Mouse (Mus musculus): ENCODE measurements around the gene Herc4. TPM values are rescaled to one million over a fixed set of nuclear protein-coding genes. Genes with fewer than 3 reads are reported as not detected.

Herc4 gene
- polyA plus RNA-seq, 1 experiment from 2014 or later = 46.0 TPM

GRCm38 (mm10) chr10:63272401-63272800 lies 28.8 kb downstream of the Herc4 start:
- H3K4me2 ChIP-seq (ENCODE audit: low read depth) = no peak overlapping the region
- no peak overlapping the region for H3K4me3 ChIP-seq (ENCODE audit: low read depth, low read length)
- no peaks in the 10 kb centered on the region for H3K4me1 ChIP-seq (ENCODE audit: control insufficient read depth, insufficient read depth, low read length)
- no peak overlapping the region for H3K9ac ChIP-seq (ENCODE audit: low read length)
- ATAC-seq (ENCODE audit: insufficient read depth, low FRiP score, low TSS enrichment) = no peak
- DNase-seq (ENCODE audit: low spot score) = no peak
- H3K36me3 ChIP-seq (ENCODE audit: control insufficient read depth, insufficient read depth, low read length) = no peaks in the 10 kb centered on the region
- no peaks in the 10 kb centered on the region for H3K9me3 ChIP-seq (ENCODE audit: control insufficient read depth, low read length)
- no peak overlapping the region for H3K27ac ChIP-seq (ENCODE audit: low read depth, low read length)
- no peaks in the 10 kb centered on the region for H3K27me3 ChIP-seq (ENCODE audit: control insufficient read depth, insufficient read depth, low read length)

- 92% methylated on average over 5 of the region's 5 CpGs for WGBS
- DNase-seq (ENCODE audit: low spot score) (no peak), ATAC-seq (ENCODE audit: insufficient read depth, low FRiP score, low TSS enrichment) (no peak)
- Histone ChIP-seq H3K4me2 (ENCODE audit: low read depth) (no peak overlapping the region), H3K27me3 (ENCODE audit: control insufficient read depth, insufficient read depth, low read length) (no peaks in the 10 kb centered on the region), H3K9ac (ENCODE audit: low read length) (no peak overlapping the region), H3K4me3 (ENCODE audit: low read depth, low read length) (no peak overlapping the region), H3K27ac (ENCODE audit: low read depth, low read length) (no peak overlapping the region), H3K9me3 (ENCODE audit: control insufficient read depth, low read length) (no peaks in the 10 kb centered on the region), H3K36me3 (ENCODE audit: control insufficient read depth, insufficient read depth, low read length) (no peaks in the 10 kb centered on the region), H3K4me1 (ENCODE audit: control insufficient read depth, insufficient read depth, low read length) (no peaks in the 10 kb centered on the region)
Observed at GRCm38 (mm10) chr10:63272868-63273267, 29.3 kb downstream of the Herc4 start.

- Histone ChIP-seq H3K27ac (ENCODE audit: low read depth, low read length) (no peak overlapping the region), H3K9me3 (ENCODE audit: control insufficient read depth, low read length) (no peaks in the 10 kb centered on the region), H3K27me3 (ENCODE audit: control insufficient read depth, insufficient read depth, low read length) (no peaks in the 10 kb centered on the region), H3K4me3 (ENCODE audit: low read depth, low read length) (no peak overlapping the region), H3K4me1 (ENCODE audit: control insufficient read depth, insufficient read depth, low read length) (no peaks in the 10 kb centered on the region), H3K4me2 (ENCODE audit: low read depth) (no peak overlapping the region), H3K36me3 (ENCODE audit: control insufficient read depth, insufficient read depth, low read length) (no peaks in the 10 kb centered on the region; the same call in none of the 2 replicates), H3K9ac (ENCODE audit: low read length) (no peak overlapping the region)
- DNase-seq (ENCODE audit: low spot score) = no peak
- ATAC-seq (ENCODE audit: insufficient read depth, low FRiP score, low TSS enrichment) = no peak
- WGBS = 97% methylated on average over 3 of the region's 3 CpGs
Observed at GRCm38 (mm10) chr10:63277010-63277409, 33.4 kb downstream of the Herc4 start.

- DNase-seq (ENCODE audit: low spot score) (no peak), ATAC-seq (ENCODE audit: insufficient read depth, low FRiP score, low TSS enrichment) (no peak)
- no peaks in the 10 kb centered on the region; the same call in none of the 2 replicates for H3K36me3 ChIP-seq (ENCODE audit: control insufficient read depth, insufficient read depth, low read length)
- no peak overlapping the region for H3K4me3 ChIP-seq (ENCODE audit: low read depth, low read length)
- H3K9ac ChIP-seq (ENCODE audit: low read length) = no peak overlapping the region
- H3K4me2 ChIP-seq (ENCODE audit: low read depth) = no peak overlapping the region
- H3K4me1 ChIP-seq (ENCODE audit: control insufficient read depth, insufficient read depth, low read length) = no peaks in the 10 kb centered on the region
- H3K27me3 ChIP-seq (ENCODE audit: control insufficient read depth, insufficient read depth, low read length) = no peaks in the 10 kb centered on the region
- WGBS = 87% methylated on average over 3 of the region's 3 CpGs
- H3K27ac ChIP-seq (ENCODE audit: low read depth, low read length) = no peak overlapping the region
- no peaks in the 10 kb centered on the region for H3K9me3 ChIP-seq (ENCODE audit: control insufficient read depth, low read length)
Observed at GRCm38 (mm10) chr10:63279851-63280250, 36.2 kb downstream of the Herc4 start.

GRCm38 (mm10) chr10:63282417-63282816 lies 38.8 kb downstream of the Herc4 start:
- Histone ChIP-seq H3K4me2 (ENCODE audit: low read depth) (no peak overlapping the region), H3K9me3 (ENCODE audit: control insufficient read depth, low read length) (no peaks in the 10 kb centered on the region), H3K4me3 (ENCODE audit: low read depth, low read length) (no peak overlapping the region), H3K27me3 (ENCODE audit: control insufficient read depth, insufficient read depth, low read length) (no peaks in the 10 kb centered on the region), H3K9ac (ENCODE audit: low read length) (no peak overlapping the region), H3K27ac (ENCODE audit: low read depth, low read length) (no peak overlapping the region), H3K4me1 (ENCODE audit: control insufficient read depth, insufficient read depth, low read length) (no peaks in the 10 kb centered on the region), H3K36me3 (ENCODE audit: control insufficient read depth, insufficient read depth, low read length) (peaks cover 3% of the 10 kb centered on the region)
- no peak for DNase-seq (ENCODE audit: low spot score)
- no peak for ATAC-seq (ENCODE audit: insufficient read depth, low FRiP score, low TSS enrichment)
- 95% methylated on average over 4 of the region's 4 CpGs for WGBS

- DNase-seq (ENCODE audit: low spot score) (no peak), ATAC-seq (ENCODE audit: insufficient read depth, low FRiP score, low TSS enrichment) (no peak)
- Histone ChIP-seq H3K27me3 (ENCODE audit: control insufficient read depth, insufficient read depth, low read length) (no peaks in the 10 kb centered on the region), H3K4me3 (ENCODE audit: low read depth, low read length) (no peak overlapping the region), H3K36me3 (ENCODE audit: control insufficient read depth, insufficient read depth, low read length) (peaks cover 3% of the 10 kb centered on the region), H3K4me2 (ENCODE audit: low read depth) (no peak overlapping the region), H3K27ac (ENCODE audit: low read depth, low read length) (no peak overlapping the region), H3K4me1 (ENCODE audit: control insufficient read depth, insufficient read depth, low read length) (no peaks in the 10 kb centered on the region), H3K9ac (ENCODE audit: low read length) (no peak overlapping the region), H3K9me3 (ENCODE audit: control insufficient read depth, low read length) (no peaks in the 10 kb centered on the region)
- WGBS = 90% methylated on average over 7 of the region's 7 CpGs
Observed at GRCm38 (mm10) chr10:63282846-63283245, 39.2 kb downstream of the Herc4 start.

- 94% methylated on average over 2 of the region's 2 CpGs for WGBS
- Histone ChIP-seq H3K27me3 (ENCODE audit: control insufficient read depth, insufficient read depth, low read length) (no peaks in the 10 kb centered on the region), H3K9ac (ENCODE audit: low read length) (no peak overlapping the region), H3K4me1 (ENCODE audit: control insufficient read depth, insufficient read depth, low read length) (no peaks in the 10 kb centered on the region), H3K4me3 (ENCODE audit: low read depth, low read length) (no peak overlapping the region), H3K36me3 (ENCODE audit: control insufficient read depth, insufficient read depth, low read length) (peaks cover 2% of the 10 kb centered on the region), H3K27ac (ENCODE audit: low read depth, low read length) (no peak overlapping the region), H3K9me3 (ENCODE audit: control insufficient read depth, low read length) (no peaks in the 10 kb centered on the region), H3K4me2 (ENCODE audit: low read depth) (no peak overlapping the region)
- no peak for DNase-seq (ENCODE audit: low spot score)
- ATAC-seq (ENCODE audit: insufficient read depth, low FRiP score, low TSS enrichment) = no peak
Observed at GRCm38 (mm10) chr10:63302356-63302755, 58.7 kb downstream of the Herc4 start.

- Histone ChIP-seq H3K36me3 (ENCODE audit: control insufficient read depth, insufficient read depth, low read length) (peaks cover 5% of the 10 kb centered on the region), H3K9me3 (ENCODE audit: control insufficient read depth, low read length) (no peaks in the 10 kb centered on the region), H3K9ac (ENCODE audit: low read length) (no peak overlapping the region), H3K27ac (ENCODE audit: low read depth, low read length) (no peak overlapping the region), H3K4me2 (ENCODE audit: low read depth) (no peak overlapping the region), H3K27me3 (ENCODE audit: control insufficient read depth, insufficient read depth, low read length) (no peaks in the 10 kb centered on the region), H3K4me3 (ENCODE audit: low read depth, low read length) (no peak overlapping the region), H3K4me1 (ENCODE audit: control insufficient read depth, insufficient read depth, low read length) (no peaks in the 10 kb centered on the region)
- 43% methylated on average over 10 of the region's 10 CpGs for WGBS
- ATAC-seq (ENCODE audit: insufficient read depth, low FRiP score, low TSS enrichment) (peak; percentile 48; the same call in 1 of the 2 replicates), DNase-seq (ENCODE audit: low spot score) (peak; percentile 89)
Observed at GRCm38 (mm10) chr10:63308582-63309366, 65.2 kb downstream of the Herc4 start.

GRCm38 (mm10) chr10:63313726-63314125 lies 70.1 kb downstream of the Herc4 start:
- no peak overlapping the region for H3K4me2 ChIP-seq (ENCODE audit: low read depth)
- no peak overlapping the region for H3K9ac ChIP-seq (ENCODE audit: low read length)
- 94% methylated on average over 1 of the region's 1 CpGs for WGBS
- ATAC-seq (ENCODE audit: insufficient read depth, low FRiP score, low TSS enrichment) = no peak
- H3K27me3 ChIP-seq (ENCODE audit: control insufficient read depth, insufficient read depth, low read length) = no peaks in the 10 kb centered on the region
- H3K4me1 ChIP-seq (ENCODE audit: control insufficient read depth, insufficient read depth, low read length) = no peaks in the 10 kb centered on the region
- no peaks in the 10 kb centered on the region for H3K9me3 ChIP-seq (ENCODE audit: control insufficient read depth, low read length)
- DNase-seq (ENCODE audit: low spot score) = no peak
- peaks cover 8% of the 10 kb centered on the region for H3K36me3 ChIP-seq (ENCODE audit: control insufficient read depth, insufficient read depth, low read length)
- H3K27ac ChIP-seq (ENCODE audit: low read depth, low read length) = no peak overlapping the region
- no peak overlapping the region for H3K4me3 ChIP-seq (ENCODE audit: low read depth, low read length)

Data from neural tube, embryonic 11.5 days (tissue).